Comparison of ENCODE assay signal across 8 mouse cellular contexts in the genomic region with DNA sequence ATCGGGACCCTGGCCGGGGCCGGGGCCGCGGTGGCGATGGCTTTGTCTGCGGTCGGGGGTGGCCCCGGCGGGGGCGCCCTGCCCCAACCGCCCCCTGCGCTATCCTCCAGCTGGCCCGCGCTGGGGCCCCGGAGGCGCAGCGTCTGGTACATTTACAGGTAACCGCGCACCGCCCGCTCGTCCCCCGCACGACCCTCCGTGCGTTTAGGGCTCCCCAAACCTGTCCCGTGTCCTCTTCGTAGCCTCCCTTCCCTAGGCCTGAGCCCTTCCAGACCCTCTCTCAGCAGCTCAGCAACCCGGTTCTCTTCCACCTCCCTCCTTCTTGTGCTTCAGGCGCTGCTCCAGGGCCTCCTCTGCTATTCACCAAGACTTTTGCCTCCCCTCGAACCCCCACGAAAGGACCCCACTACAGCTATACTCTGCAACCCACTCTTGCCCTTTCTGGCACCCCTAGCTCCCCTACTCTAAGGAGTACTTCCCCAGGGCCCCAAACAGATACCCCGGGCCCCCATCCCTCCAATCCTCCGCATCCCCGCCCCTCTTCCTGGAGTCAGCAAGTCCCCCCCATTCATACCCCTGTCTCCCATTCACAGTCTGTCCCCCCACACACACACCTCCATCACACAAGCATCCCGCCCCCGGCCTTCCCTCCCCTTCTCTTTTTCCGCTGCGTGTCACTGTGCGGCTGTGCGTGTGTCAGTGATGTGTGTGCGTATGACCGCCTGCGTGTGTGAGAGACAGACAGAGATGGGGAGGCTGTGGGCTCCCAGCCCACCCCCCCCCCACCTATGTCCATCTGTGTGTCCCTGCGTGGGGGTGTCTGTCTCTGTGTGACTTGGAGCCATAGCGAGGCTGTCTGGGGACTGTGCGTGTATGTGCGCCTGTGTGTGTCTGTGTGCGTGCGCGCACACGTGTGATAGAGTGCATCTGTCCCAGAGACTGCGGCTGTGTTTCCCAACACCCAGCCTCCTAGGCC. TPM values are rescaled to one million over a fixed set of nuclear protein-coding genes. Genes with fewer than 3 reads are reported as not detected.
A peak's percentile ranks its signal among the peaks of the same experiment; 100 is the strongest.
DNase-seq lines count a peak whose midpoint lies in the region; ATAC-seq and TF ChIP-seq lines count a peak whose summit lies in the region.

No protein-coding gene starts in this region.

- peak overlapping the region; percentile 77 for H3K4me2 ChIP-seq in forebrain, embryonic 14.5 days (ENCODE audit: low read length)
- H3K4me2 ChIP-seq in liver, embryonic 15.5 days: peak overlapping the region; percentile 41

- no peak for DNase-seq in frontal cortex, postnatal 14 days (ENCODE audit: low spot score in 2 of 2)
- DNase-seq in forebrain, embryonic 14.5 days (ENCODE audit: low spot score): peak; percentile 71
- no peak for DNase-seq in spleen, postnatal 10 days (ENCODE audit: low spot score in 2 of 2)
- DNase-seq in thymus, adult 2 months: no peak
- DNase-seq in gastrocnemius, adult 18-20 months (ENCODE audit: low spot score): no peak

- H3K9me3 ChIP-seq in ES-Bruce4 (replicated peaks; ENCODE audit: control insufficient read depth, insufficient read depth, low read length, poor library complexity, severe bottlenecking): no peaks in the 10 kb centered on the region
- no peaks in the 10 kb centered on the region for H3K9me3 ChIP-seq in forebrain, embryonic 14.5 days (replicated peaks; ENCODE audit: control insufficient read depth, low read length)
- no peaks in the 10 kb centered on the region for H3K9me3 ChIP-seq in liver, embryonic 15.5 days (replicated peaks)

- no peak for TF ChIP-seq POLR2A in ES-Bruce4 (IDR thresholded peaks at IDR 0.05; ENCODE audit: insufficient read depth, low read length)
- TF ChIP-seq POLR2A in thymus, adult 2 months (IDR thresholded peaks at IDR 0.05; ENCODE audit: control insufficient read depth, extremely low read depth, insufficient read depth, low read length, poor library complexity): no peak

- H3K4me3 ChIP-seq in ES-Bruce4 (ENCODE audit: low read depth, low read length): peak overlapping the region; percentile 30
- H3K4me3 ChIP-seq in forebrain, embryonic 14.5 days (ENCODE audit: low read depth, low read length): peak overlapping the region; percentile 56
- no peak overlapping the region for H3K4me3 ChIP-seq in liver, embryonic 15.5 days (replicated peaks)
- no peak overlapping the region for H3K4me3 ChIP-seq in thymus, adult 2 months (ENCODE audit: control insufficient read depth, insufficient read depth, low read length)

- H3K27me3 ChIP-seq in ES-Bruce4 (ENCODE audit: control insufficient read depth, insufficient read depth, low read length, poor library complexity, severe bottlenecking): peaks cover 4% of the 10 kb centered on the region; the same call in 1 of the 2 replicates
- peaks cover 26% of the 10 kb centered on the region for H3K27me3 ChIP-seq in forebrain, embryonic 14.5 days (replicated peaks; ENCODE audit: control insufficient read depth, insufficient read depth, low read length)
- H3K27me3 ChIP-seq in liver, embryonic 15.5 days: peaks cover 80% of the 10 kb centered on the region
- H3K27me3 ChIP-seq in thymus, adult 2 months (ENCODE audit: control insufficient read depth, insufficient read depth, low read length): no peaks in the 10 kb centered on the region; the same call in 1 of the 2 replicates

- 2% methylated on average over 47 of the region's 54 CpGs for WGBS in forebrain, embryonic 14.5 days
- WGBS in liver, embryonic 15.5 days (ENCODE audit: insufficient replicate concordance): 5% methylated on average over 40 of the region's 54 CpGs
- 8% methylated on average over 48 of the region's 54 CpGs for WGBS in thymus, adult 2 months

- H3K4me1 ChIP-seq in ES-Bruce4 (ENCODE audit: control insufficient read depth, insufficient read depth, low read length): no peaks in the 10 kb centered on the region
- no peaks in the 10 kb centered on the region for H3K4me1 ChIP-seq in forebrain, embryonic 14.5 days (ENCODE audit: control insufficient read depth, insufficient read depth, low read length)
- H3K4me1 ChIP-seq in liver, embryonic 15.5 days (replicated peaks): no peaks in the 10 kb centered on the region
- no peaks in the 10 kb centered on the region for H3K4me1 ChIP-seq in thymus, adult 2 months (replicated peaks; ENCODE audit: control insufficient read depth, insufficient read depth, low read length)

- no peak for TF ChIP-seq CTCF in ES-Bruce4 (IDR thresholded peaks at IDR 0.05; ENCODE audit: low read depth, low read length)
- no peak for TF ChIP-seq CTCF in thymus, adult 2 months (IDR thresholded peaks at IDR 0.05; ENCODE audit: borderline replicate concordance, control insufficient read depth, extremely low read depth, insufficient read depth, low read length, poor library complexity)

- TF ChIP-seq EP300 in ES-Bruce4 (IDR thresholded peaks at IDR 0.05; ENCODE audit: insufficient read depth, low read depth, low read length): no peak

- no peak overlapping the region; the same call in 1 of the 2 replicates for H3K9ac ChIP-seq in ES-Bruce4 (ENCODE audit: low read depth, poor library complexity, severe bottlenecking)
- peak overlapping the region; percentile 80 for H3K9ac ChIP-seq in forebrain, embryonic 14.5 days (ENCODE audit: low read length)
- no peak overlapping the region for H3K9ac ChIP-seq in liver, embryonic 15.5 days

- H3K36me3 ChIP-seq in ES-Bruce4 (ENCODE audit: control insufficient read depth, insufficient read depth, low read length, poor library complexity, severe bottlenecking): no peaks in the 10 kb centered on the region
- H3K36me3 ChIP-seq in forebrain, embryonic 14.5 days (ENCODE audit: control insufficient read depth, insufficient read depth, low read length): 0 out of 2 replicates have a peak, but pooled peaks cover 8% of the 10 kb centered on the region
- no peaks in the 10 kb centered on the region for H3K36me3 ChIP-seq in liver, embryonic 15.5 days (replicated peaks)
- H3K36me3 ChIP-seq in thymus, adult 2 months (ENCODE audit: control insufficient read depth, insufficient read depth, low read length): no peaks in the 10 kb centered on the region

- peak; percentile 35 for ATAC-seq in frontal cortex, adult (ENCODE audit: low TSS enrichment)
- peak; percentile 79 for ATAC-seq in forebrain, embryonic 14.5 days
- no peak for ATAC-seq in liver, embryonic 15.5 days (ENCODE audit: insufficient read depth)

- H3K27ac ChIP-seq in ES-Bruce4 (ENCODE audit: insufficient read depth, low read length): no peak overlapping the region
- peak overlapping the region; percentile 78 for H3K27ac ChIP-seq in forebrain, embryonic 14.5 days (ENCODE audit: low read depth, low read length)
- H3K27ac ChIP-seq in liver, embryonic 15.5 days (replicated peaks): no peak overlapping the region
- H3K27ac ChIP-seq in thymus, adult 2 months (ENCODE audit: control insufficient read depth, insufficient read depth, low read length): no peak overlapping the region

RNA-seq across cellular contexts. Expression of gene Shank1, which starts 26.3 kb away (rescaled TPM):
- 2.5 and 3.4 TPM in 2 replicates for polyA plus RNA-seq in ES-Bruce4 (2011; ENCODE audit: insufficient read depth, insufficient read length, low read depth, missing spikeins)
- 9.5 and 15.1 TPM in 2 replicates for polyA plus RNA-seq in forebrain, embryonic 14.5 days (2014; fragmentation: Nextera tagmentation; extraction: Ambion mirVana)
- 0.05 and 0.06 TPM in 2 replicates for polyA plus RNA-seq in liver, embryonic 15.5 days (2015; fragmentation: Nextera tagmentation; extraction: Ambion mirVana)
- polyA plus RNA-seq in thymus, adult 2 months (2012; rRNA removed): 1.1 and 1.9 TPM in 2 replicates
- under 1 TPM; 0.25 to 0.36 TPM for total RNA-seq in gastrocnemius, adult 18-20 months (2021)

RNA-seq across cellular contexts. Expression of gene Clec11a, which starts 29.6 kb away (rescaled TPM):
- polyA plus RNA-seq in ES-Bruce4 (2011; ENCODE audit: insufficient read depth, insufficient read length, low read depth, missing spikeins): 0.75 and 0.87 TPM in 2 replicates
- polyA plus RNA-seq in forebrain, embryonic 14.5 days (2014; fragmentation: Nextera tagmentation; extraction: Ambion mirVana): 3.7 and 4.5 TPM in 2 replicates
- polyA plus RNA-seq in liver, embryonic 15.5 days (2015; fragmentation: Nextera tagmentation; extraction: Ambion mirVana): 0.54 and 0.63 TPM in 2 replicates
- 2.3 and 3.1 TPM in 2 replicates for polyA plus RNA-seq in thymus, adult 2 months (2012; rRNA removed)
- 1 to 10 TPM in 1 of 2 experiments, under 1 TPM in 1; 0.84 to 1.3 TPM for total RNA-seq in gastrocnemius, adult 18-20 months (2021)

RNA-seq across cellular contexts. Expression of gene Syt3, which starts 47.6 kb away (rescaled TPM):
- polyA plus RNA-seq in ES-Bruce4 (2011; ENCODE audit: insufficient read depth, insufficient read length, low read depth, missing spikeins): 1.8 and 1.9 TPM in 2 replicates
- 19.0 and 25.3 TPM in 2 replicates for polyA plus RNA-seq in forebrain, embryonic 14.5 days (2014; fragmentation: Nextera tagmentation; extraction: Ambion mirVana)
- not detected in 2 replicates for polyA plus RNA-seq in liver, embryonic 15.5 days (2015; fragmentation: Nextera tagmentation; extraction: Ambion mirVana)
- polyA plus RNA-seq in thymus, adult 2 months (2012; rRNA removed): 2.5 and 2.7 TPM in 2 replicates
- total RNA-seq in gastrocnemius, adult 18-20 months (2021): 1 to 10 TPM; 3.4 to 4.8 TPM

RNA-seq across cellular contexts. Expression of gene 1700008O03Rik, which starts 49.3 kb away (rescaled TPM):
- 7.7 and 8.3 TPM in 2 replicates for polyA plus RNA-seq in ES-Bruce4 (2011; ENCODE audit: insufficient read depth, insufficient read length, low read depth, missing spikeins)
- 0.63 and 0.86 TPM in 2 replicates for polyA plus RNA-seq in forebrain, embryonic 14.5 days (2014; fragmentation: Nextera tagmentation; extraction: Ambion mirVana)
- polyA plus RNA-seq in liver, embryonic 15.5 days (2015; fragmentation: Nextera tagmentation; extraction: Ambion mirVana): 0.16 TPM in 1 of 2 replicates, not detected in the other
- 1.8 and 2.1 TPM in 2 replicates for polyA plus RNA-seq in thymus, adult 2 months (2012; rRNA removed)
- total RNA-seq in gastrocnemius, adult 18-20 months (2021): under 1 TPM in 1 of 2 experiments, not detected in 1; 0.25 TPM

Comparison
In these comparisons a context has a peak if more than half of its experiments do, and no peak if none do; other contexts are left out.
1. H3K4me3 ChIP-seq: peak in ES-Bruce4 (single experiment) and forebrain, embryonic 14.5 days (single experiment); none in liver, embryonic 15.5 days (single experiment) and thymus, adult 2 months (single experiment).